Mouse (Mus musculus) frontal cortex, adult 2 months (tissue): Measurements from ENCODE around the gene Gm1123. TPM values are rescaled to one million over a fixed set of nuclear protein-coding genes. Genes with fewer than 3 reads are reported as not detected.

Experiments
- DNase-seq, 2 experiments: peaks; one replicate each; pipeline ENCODE4 v3.0.0; 2022; ENCODE audit warnings: low spot score in 1 of 2; ENCODE audit errors: extremely low spot score in 1 of 2
- polyA plus RNA-seq: library from polyadenylated mRNA; depleted of rRNA; stranded (reverse); fragments of >200 nt; gene quantifications from 2 replicates; pipeline ENCODE4 v1.2.3, GENCODE M21; 2012

The Gm1123 gene
- polyA plus RNA-seq, 1 experiment, result not detected

DNA sequence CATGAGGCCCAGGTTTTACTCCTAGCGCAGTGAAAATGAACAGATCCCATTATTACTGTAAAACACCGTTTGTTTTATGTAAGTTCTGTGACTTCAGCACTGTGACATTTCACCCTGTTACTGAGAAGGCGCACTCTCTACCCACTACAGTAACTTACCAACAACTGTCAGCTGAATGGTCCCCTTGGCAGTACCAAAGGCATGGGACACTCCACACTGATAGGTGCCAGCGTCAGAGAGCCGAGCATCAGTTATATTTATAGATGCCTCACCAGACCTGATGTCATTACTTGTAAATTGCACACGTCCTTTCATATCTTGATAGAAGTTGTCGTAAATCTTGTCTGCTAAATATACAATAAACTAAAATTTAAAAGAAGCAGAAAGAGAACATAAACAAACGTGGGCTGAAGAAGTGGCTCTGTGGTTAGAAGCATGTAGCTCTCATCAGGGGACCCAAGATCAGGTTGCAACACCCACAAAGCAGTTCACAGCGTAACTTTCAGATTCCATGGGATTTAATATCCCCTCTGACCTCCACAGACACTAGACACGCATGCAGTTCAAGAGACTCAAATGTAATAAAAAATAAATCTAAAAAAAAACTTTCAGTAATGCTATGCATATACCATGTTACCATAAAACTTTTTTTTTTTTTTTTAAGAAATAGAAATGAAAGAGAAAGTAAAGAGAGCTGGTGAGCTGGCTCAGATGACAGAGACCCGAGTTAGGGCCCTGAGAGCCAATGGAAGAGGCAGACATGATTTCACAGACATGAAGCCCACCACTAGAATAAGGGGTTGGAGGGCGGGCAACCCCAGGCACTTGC, 26.2 kb downstream of the Gm1123 start:
- no peak for DNase-seq

DNA sequence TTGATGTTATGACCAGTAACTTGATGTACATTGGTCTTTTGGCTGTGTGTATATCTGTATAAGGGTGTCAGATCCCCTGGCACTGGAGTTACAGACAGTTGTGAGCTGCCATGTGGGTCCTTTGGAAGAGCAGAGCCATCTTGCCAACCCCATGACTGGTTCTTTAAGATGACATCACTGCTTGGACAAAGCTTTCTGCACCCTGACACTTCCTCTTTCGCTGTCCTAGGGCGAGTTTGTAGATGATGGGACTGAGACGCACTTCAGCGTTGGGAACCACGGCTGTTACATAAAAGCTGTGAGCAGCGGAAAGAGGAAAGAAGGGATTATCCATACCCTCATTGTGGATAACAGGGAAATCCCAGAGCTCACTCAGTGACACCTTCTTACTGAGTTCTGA, 34.2 kb downstream of the Gm1123 start:
- DNase-seq, result no peak

DNA sequence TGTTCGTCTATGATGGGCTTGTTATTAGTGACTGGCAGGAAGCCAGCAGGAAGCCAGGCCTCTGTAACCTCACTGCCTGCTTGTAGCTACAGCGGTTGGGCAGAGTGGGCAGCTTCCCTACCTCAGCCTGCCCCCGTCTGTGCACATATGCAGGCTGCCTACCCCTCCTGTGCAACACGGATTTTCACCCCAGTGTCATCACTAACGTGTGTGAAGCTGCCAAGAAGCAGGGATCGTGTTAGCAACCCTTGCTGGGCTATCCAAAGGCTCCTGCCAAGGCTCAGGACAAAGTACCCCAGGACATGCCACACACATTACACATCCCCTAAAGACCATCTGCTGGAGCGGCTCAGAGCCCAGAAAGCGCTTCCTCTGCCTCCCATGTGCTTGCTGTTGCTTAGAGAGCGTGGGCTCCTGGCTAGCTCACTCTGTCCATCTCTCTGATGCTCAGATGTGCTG, 35.6 kb downstream of the Gm1123 start:
- peak; percentile 8 to 38 for DNase-seq

DNA sequence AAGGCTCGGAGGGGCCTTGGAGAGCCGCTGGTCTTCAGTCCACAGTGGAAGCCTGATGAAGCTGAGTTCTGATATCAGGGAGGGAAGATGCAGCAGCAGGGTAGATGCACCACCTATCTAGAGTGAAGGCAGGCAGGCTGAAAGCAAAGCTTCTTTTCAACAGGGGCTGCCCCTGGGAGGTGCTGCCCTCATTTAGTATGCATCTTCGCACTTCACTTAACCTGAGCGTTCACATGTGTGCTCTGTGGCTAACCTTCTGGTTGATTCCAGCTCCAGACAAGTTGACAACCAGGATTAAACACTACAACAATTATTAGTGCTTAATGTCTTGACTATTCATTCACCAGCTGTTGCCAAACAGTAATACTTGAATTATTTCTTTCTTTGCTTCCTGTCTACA, 41.4 kb downstream of the Gm1123 start:
- no peak for DNase-seq

DNA sequence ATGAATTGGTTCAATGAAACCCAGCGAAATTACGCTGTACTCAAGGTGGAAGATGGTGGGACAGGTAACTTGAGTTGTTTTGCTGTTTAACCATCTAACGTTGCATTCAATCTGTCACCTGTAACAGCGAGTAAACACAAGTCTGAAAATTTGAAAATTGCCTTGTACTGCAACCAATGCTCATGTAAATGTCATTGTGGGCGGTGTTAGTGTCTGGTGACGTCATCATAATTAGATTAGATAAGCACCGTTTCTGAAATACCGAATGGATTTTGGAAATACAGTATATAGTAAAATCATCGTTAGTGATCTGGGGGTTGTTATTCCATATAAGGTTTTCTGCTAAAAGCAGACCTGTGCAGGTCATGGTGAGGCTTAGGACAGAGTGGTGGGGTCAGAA, 48.4 kb downstream of the Gm1123 start:
- DNase-seq, result no peak

DNA sequence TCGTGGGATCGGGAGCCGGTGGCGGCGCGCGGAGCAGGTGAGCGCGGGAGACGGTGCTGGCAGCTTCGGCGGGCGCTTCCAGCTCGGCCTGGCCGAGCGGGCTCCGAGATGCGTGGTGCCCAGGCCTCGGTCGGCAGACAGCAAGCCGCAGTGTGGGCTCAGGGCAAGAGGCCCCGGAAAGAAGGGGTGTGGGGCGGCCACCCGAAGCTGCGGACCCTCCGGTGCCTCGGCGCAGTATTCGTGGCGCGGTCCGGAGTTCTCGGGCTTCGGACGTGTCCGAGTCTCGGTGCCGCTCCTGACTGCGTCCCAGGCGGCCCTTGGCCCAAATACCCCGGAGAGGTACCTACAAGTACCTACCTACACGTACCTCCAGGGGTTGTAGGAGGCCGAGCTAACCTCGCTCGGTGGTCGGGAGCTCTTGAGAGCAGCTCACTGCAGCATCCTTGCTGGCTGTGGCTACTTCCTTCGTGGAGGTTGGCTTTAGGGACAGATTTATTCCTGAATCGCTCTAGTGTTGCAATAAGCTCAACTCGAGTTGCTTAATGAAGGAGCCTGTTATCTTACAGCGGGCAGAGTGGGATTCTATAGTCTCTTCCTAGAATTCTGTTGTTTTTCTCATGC, 48.9 kb downstream of the Gm1123 start:
- peak in 1 of 2 experiments; percentile 26 for DNase-seq

DNA sequence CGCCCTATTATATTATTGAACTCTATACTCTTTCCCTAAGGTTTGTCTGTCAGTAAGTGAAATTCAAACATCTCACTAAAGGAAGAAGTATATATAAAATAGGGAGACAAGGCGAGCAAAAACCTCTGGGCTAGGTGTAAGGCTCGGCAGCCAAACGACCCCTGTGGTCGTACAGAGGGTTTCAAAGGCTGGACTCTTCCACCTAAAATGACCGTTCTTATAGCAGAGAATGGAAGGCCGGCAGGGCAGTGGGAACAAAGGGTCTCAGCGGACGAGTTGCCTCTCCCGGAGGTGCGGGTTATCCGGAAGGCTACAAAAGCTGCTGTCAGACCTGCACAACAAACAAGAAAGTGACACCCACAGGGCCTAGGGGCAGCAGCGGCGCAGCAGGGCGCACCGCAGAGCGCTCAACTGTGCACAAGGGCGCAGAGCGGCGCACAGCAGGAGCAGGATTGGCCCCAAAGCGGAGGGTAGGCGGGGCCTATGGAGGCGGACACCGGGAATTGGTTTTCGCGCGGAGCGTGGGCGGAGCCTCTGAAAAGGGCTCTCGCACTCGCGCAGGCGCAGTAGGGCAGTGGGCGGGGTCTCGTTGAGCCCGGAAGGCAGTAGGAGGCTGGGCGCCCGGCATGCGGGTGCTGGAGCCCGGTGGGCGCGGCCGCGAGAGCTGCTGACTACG, 49.6 kb downstream of the Gm1123 start, which contains the start of gene Faim:
Gene Faim (plus strand): TSS at position 574 of the 676 bp plus-strand sequence.
- peak; percentile 99 to 100 for DNase-seq

DNA sequence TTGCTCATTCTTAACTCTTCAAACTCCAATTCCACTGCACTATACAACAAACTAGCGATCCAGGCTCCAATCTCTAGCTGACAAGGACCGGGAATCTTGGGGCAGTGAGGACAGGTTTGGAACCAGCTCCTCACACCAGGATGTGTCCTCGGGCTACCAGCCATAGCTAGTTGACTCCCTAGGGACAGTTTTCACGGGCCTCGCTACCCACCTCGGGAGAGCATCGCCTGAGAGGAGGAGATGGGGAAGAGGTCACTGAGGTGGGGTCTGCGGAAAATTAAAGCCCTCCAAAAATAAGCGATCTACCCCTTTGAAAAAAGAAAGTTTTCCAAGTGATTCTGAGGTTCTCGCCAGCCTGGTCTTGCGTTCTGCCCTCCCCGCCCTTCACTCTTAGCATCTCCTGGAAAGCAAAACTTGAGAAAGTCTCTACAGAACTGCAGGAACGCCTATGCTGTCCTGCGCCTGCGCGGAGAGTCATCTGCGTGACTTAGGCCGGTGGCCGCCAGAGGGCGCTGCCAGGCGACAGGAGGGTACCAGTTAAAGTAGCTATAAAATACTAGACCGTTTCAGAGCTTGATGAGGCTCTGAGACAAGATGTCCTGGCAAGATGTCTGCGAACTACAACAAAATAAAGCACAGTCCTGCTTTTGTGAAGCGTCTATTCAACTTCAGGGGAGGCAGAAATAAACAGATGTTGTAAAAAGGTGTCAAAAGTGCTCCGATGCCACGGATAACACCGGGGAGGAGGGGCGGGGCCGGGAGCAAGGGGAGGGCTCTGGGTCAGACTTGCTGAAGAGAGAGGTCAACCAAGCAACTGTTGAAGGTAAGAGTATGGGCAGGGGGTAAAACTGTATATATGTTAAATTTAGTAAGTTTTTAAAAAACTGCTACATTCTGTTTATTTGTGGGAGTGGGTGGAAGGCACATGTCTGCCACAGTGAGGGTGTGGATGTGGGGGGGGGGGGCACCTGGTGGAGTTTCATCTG, 55.8 kb downstream of the Gm1123 start:
- peak; percentile 43 to 91 for DNase-seq

DNA sequence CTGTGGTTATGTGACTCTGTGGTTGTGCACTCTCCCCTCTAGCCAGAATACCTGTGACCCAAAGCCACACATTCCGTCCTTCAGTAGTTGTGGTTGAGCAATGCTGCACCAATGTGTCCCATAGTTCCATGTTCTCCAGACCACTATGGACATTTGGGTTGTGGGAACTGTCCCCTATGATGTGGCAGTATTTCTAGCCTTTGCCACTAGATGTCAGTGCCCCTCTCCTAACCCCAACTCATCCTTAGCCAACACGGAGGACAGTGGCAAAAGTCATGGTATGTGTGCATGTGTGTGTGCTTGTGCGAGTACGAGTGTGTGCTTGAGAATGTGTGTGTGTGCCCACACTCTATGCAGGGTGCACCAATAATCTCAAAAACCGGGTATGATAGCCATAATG, 59.0 kb downstream of the Gm1123 start:
- DNase-seq, result no peak

DNA sequence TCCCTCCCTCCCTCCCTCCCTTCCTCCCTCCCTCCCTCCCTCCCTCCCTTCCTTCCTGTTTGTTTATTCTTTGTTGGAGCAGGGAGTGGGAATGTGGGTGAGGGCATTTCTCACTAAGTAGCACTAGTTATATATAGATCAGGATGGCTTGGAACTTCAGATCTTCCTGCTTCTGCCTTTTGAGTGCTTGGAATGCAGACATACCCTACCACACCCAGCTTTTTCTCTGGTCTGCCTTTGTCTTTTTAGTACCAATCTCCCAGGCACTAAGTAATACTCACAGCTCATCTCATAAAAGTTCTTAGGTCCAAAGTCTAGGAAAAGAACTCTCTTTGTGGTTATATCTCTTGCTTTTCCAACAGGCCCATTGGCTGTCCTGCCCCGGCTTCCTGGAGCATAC, 59.4 kb downstream of the Gm1123 start:
- no peak for DNase-seq

DNA sequence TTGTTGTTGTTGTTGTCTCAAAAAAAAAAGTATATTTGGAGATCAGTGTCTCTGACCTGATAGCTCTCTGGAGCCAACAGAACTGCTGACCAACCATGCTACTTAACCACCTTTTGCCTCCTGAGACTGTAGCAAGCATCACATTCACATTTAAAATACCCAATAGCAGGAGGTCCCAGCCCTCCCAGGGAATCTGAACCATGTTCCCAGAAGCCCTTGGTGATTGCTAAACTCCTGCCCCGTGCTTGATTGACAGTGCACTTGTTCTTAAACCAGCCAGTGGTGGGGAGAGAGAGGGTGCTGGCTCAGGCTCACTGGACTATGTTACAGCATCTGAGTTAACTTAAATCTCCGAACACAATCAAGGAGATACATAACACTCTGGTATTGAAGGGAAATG, 60.6 kb downstream of the Gm1123 start:
- DNase-seq, result no peak

DNA sequence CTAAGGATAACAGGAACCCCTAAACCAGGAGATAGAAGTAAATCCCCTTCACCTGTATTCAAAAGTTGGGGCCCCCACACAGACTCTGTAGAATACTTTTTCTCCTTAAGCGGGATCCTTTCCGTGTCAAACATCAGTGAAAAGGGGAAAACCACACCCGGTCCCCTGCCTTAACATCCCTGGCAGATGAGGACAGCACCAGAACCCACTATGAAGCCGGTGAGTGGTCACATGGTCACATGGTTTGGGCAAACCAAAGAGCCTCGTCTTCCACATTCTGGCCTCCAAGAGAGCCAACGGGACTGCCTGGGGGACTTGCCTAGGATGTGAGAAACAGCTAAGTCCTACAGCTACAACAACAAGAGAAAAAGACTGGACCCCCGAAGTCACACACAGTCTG, 62.0 kb downstream of the Gm1123 start:
- DNase-seq, result no peak

DNA sequence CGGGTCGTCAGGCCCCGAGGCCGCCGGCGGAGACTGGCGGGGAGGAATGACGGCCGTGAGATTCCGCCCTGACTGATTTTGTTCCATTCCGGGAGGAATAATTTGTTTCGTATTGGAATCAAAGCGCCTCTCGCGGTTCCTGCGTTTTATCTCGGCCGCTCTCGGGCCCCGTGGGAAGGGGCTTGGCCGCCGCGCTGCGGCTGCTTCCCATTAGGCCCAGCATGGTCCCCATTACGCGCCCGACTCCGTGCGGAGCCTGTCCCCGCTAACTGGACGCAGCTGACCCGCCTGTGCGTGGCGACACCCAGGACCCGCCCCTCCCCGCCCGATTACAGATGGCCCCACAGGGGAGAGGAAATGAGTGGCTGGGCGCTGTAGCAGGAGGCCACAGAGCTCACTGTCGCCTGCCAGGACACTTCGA, 62.4 kb downstream of the Gm1123 start:
- no peak for DNase-seq

DNA sequence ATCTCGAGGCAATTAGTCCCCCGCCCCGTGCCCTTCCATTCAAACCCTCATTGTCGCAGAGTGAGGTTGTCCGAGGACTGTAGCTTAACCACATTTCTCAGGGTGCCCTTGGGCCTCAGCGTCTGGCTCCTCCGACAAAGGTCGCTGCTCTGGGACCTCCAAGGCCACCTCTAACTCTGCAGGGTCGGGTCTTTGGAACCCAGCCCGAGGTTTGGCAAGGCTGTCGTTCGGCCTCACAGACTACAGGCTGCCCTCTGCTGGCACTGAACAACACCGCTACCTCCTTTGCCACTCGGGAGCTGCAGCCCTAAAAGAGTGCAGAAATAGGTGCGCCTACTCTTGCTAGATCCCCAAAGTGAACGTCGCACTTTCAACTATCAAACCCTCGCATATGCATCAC, 70.4 kb downstream of the Gm1123 start:
- peak in 1 of 2 experiments; percentile 26 for DNase-seq

DNA sequence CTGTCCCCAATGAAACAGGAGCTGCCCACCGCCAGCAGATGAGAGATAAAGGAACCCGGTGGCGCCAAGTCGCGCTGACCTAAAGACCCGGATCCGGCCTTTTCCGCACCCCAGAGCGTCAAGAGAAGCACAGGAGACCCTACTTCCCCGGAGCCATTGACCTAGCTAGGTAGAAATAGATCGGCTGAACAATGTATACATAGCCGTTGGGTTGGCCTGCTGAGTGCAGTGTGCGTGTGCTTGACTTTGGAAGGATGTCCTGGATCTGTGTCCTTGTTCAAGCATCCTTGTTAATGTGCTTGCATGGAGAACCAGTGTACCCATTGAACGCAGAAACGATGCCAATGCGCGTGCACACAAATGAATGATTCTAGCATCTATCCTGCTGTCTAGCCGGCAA, 71.9 kb downstream of the Gm1123 start:
- no peak for DNase-seq

DNA sequence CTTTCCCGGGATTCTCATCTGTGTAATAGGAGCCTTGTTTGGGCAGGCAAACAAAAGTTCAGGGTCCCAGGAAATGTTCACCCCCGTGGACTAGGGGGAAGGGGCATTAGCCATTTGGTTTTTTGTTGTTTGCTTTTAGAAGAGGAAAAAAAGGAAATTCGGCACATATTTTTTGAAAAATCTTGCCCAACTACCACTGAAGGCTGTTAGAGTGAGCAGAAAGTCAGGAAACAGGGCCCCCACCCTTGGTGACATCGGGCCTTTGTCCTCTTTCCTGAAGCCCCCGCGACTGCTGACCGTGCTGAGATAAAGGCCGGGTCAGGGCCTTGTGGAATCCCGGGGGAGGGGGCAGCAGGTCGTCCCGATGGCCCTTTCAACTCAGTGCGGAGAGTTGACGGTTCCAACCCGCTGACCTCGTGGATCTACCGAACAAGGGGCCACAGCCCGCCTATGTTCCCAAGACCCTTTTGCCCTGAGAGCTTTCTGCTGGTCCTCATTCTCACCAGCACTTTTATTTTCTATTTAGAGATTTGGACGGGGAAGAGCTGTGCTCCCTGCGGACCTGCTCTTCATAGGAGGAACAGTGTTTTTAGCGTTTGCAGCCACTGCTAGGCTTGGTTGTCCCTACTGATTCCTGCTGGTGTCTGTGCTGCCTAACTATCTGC, 72.9 kb downstream of the Gm1123 start:
- no peak for DNase-seq

DNA sequence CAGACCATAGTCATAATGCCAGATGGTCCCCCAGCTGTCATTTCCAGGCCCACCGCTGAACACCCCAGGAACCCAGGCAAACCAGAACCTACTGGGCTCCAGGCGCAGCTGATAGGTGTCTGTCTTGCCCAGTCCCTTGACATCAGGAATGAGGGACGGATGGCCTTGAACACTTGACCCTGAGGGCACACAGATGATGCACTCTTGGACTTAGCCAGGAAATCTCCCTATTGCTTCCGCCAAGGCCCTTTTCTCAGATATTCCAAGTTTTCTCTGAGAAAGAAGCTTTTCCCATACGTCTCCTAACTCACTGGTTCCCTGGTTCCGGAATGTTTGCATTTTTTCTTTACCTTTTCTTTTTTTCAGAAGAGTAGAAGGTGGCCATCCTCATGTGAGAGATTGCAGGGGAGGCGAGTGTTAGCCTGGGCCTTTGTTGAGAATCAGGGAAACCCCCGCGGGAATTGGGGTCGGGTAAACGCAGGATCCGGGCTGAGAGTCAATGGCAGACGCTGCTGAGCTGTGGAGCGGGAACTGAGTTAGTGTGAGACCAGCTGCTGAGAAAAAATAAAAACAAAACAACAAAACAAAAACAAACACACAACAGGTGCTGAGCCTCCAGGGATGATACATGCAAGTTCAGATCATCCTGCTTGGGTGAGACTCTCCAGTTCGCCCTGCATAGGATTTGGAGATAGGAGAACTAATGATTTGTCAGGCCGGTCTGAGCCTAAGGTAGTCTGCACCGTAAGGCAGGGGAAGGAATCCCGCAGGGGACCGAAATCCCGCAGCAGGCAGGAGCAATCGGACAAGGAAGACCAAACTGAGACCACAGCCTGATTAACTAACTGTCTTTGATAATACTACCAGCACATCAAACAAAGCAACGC, 73.7 kb downstream of the Gm1123 start:
- DNase-seq, result no peak

DNA sequence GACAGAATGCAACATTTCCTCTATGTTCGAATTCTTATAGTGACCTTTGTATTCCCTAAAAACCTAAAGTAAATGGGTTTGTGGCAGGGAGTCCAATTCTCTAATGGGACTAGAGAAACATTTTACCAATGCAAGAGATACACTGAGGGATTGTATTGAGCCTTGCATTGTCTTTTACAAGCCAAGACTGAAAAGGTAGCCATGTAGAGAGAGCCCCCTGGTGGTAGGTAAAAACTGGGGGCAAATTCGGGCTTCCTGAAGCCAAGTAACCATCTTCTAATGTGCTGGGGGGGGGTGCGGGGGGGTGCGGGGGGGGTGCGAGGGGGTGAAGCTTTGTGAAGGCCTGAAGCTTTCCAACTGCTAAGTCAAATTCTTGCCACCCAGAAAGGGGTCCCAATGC, 75.2 kb downstream of the Gm1123 start:
- DNase-seq, result no peak

DNA sequence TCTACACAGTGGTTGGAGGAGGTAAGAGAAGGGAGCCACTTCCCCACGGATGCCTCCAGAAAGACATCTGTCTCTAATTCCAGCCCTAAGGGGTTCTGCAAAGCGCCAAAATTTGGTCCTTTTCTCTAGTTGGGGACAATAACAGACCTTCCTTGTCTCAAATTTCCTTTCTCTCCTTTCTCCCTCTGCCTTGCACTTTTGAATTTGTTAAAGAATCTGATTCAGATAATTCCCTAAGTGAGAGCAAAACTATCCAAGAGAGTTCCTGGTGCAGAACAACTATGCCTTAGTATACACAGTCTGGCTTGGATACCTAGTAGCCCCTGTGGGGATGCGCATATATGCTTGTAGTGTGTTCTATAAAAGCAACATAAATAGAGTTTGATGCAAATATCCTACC, 75.7 kb downstream of the Gm1123 start:
- DNase-seq, result no peak
